Mouse (Mus musculus) right cerebral cortex, postnatal 10 days (tissue): ENCODE measurements around the gene Sbno2.
A peak's percentile ranks its signal among the peaks of the same experiment; 100 is the strongest.

Experiments
- DNase-seq, 2 experiments: peaks; one replicate each; pipeline ENCODE4 v3.0.0; 2021; ENCODE audit warnings: low spot score in 2 of 2

Gene Sbno2

GRCm38 (mm10) chr10:80092690-80093089 lies 12.7 kb downstream of the Sbno2 start:
- DNase-seq, result no peak

DNA sequence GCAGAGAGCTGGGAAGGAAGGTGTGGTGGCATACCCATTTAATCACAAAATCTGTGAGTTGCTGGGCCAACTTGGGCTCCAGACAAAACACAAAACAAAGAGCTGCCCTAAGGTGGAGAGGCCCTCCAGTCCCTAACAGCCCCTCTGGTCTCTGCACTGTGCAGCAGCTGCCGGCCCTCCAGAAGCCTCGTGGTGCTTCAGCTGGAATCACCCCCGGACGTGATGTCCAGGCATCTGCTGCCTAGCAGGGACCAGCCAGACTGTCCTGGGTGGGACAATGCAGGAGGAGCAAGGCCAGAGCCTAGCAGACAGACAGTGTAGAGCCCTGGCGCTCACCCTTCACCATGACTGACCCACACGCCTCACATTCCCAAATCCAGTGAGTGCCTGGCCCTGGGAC lies 13.8 kb downstream of the Sbno2 start:
- DNase-seq, result no peak

DNA sequence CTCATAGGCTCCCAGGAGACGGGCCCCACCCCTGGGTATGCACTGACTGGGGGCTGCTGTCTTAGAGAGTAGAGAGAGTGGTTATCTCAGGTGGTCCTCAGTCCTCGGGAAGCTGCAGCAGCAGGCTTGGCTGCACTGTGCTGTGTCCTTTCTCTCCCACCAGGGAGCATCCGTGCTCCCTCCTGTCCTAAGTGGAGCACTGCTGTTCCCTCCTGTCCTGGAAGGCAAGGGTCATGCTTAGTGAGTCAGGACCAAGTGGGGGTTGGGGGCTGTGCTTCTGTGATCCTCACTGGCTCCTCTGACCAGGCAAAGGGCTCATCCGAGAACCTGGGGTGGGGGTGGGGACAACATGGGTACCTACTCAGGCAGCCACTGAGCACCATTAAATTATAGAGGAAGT lies 16.2 kb downstream of the Sbno2 start:
- no peak for DNase-seq

- DNase-seq, result no peak
Measured at GRCm38 (mm10) chr10:80087483-80087882, 17.9 kb downstream of the Sbno2 start.

DNA sequence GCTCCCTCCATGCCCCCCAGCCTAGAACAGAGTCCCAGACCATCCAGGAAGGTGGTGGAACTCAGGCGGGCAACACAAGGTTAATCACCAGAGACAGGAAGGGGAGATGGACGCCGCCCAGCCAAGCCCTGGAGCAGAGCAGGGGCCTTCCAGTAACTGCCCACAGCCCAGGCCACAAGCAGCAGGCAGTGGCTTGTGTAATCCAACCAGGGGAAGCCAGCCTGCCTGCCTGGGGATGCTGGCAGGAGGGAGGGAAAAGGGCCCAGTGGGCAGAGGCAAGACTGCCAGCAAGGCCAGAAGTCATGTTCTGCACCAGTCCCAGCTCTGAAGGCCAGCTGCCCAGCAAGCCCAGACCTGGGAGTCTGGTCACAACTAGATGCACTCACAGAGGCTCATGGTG lies 18.5 kb downstream of the Sbno2 start:
- DNase-seq, result no peak

DNA sequence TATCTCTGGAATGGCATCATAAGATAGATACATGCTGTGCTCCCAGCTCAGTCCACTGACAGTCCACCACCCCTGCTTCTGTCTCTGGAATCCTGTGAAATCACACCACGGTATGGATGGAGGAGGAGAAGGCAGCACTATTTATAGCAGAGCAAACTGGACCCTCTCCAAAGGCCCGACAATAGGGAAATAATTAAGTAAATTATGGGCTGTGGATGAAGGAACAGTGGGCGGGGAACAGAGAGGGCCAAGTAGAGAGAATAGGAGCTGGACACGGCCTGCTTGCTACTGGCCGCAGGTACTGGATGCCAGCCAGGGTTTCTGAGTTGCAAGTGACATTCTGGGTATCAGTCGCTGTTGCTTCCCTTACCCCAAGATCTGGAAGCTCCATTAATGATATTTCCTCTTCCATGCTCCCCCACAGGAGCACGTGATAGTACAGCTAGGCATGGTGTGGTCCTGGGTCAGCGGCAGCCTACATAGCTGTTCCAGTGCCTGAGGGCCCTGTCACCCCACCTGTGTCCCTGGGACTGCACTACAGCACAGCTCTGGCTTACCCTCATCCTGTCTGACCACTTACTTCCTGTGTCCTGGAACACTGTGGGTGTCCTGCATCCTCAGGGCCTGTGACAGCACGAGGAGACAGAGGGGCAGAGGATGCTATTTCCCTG lies 20.4 kb downstream of the Sbno2 start:
- DNase-seq, result peak; percentile 51 to 59

- DNase-seq, result no peak
Measured at GRCm38 (mm10) chr10:80081075-80081474, 24.3 kb downstream of the Sbno2 start.

DNA sequence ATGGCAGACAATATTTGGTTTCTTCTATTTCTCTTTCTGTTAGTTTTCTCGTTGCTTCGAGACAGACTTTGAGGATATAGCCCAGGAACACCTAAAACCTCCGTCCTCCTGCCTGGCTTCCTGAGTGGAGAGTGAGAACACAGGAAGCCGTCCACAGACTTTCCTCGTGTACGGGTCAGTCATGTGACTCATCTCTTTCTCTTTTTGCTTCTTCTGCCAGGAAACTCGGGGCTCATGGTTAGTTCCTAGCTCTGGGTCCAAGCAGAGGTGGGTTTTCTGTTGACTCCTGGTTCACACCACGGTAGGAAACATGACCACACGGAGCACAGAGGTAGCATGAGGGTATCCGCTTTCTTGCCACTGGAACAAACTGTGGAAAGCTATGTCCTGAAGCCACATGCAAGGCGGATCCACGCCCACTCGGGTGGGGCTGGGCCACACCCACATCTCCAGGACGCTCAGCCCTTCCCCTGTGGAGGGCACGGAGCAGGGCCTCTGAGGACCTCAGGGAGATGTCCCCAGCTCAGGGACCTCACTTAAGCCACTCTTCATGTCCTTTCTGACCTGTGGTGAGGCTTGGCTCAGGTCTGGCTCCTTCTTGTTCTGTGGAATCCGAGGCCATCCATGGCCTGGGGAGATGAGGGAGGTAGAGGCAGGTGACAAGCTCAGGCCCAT lies 24.8 kb downstream of the Sbno2 start:
- DNase-seq, result no peak

DNA sequence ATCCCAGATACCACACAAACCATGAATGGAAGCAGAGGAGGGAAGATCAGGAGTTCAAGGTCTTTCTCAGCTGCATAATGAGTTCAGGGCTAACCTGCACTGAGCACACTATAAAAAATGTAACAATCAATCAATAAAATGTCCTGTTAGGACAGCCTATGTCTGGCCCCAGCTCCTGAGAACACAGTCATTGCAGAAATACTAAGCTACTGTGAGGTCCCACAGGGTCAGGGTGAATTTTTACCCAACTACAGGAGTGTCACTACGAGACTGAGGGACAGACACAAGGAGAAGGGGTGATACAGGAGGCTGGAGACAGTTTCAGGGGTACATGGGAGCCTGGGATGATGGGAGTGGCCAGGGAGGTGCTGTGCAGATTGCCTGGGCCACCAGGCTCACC lies 27.0 kb downstream of the Sbno2 start:
- DNase-seq, result no peak

- DNase-seq, result no peak
Measured at GRCm38 (mm10) chr10:80077312-80077711, 28.1 kb downstream of the Sbno2 start.

- DNase-seq, result no peak
Measured at GRCm38 (mm10) chr10:80076386-80076785, 29.0 kb downstream of the Sbno2 start.

GRCm38 (mm10) chr10:80075924-80076323 lies 29.4 kb downstream of the Sbno2 start:
- DNase-seq, result no peak

DNA sequence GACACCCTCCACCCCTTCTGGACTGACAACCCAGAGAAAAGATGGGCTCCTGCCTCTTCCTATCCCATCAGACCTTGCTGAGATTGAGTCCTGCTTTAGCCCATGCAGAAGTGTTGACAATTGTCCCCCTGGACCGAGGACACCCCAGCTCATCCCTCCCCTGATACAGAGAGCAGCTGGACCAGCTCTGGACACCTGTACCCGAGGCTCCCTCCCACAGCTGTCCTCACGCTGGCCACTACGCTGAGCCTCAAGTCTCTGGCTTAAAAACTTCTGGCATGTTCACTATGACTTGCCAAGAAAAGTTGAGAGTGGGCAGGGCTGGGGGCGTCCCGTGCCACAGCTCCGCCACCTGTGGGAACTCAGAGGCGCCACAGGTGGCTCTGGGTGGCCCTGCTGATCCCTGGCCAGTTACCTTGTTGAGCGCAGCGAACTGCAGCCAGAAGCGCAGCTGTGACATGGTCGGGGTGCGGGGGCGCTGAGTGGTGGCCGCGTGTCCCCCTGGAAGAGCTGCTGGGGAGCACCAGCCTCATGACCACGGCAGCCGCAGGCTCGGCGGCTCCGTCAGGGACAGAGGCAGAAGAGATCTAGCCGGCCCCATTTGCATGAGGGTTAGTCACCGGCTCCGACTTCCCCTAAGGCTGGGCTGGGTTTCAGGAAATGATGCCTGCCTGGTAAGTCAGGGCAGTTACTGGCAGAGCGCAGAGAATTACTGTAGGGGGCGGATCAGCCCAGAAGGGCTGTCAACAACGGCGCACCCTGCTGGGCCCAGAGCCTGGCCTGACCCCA lies 30.4 kb downstream of the Sbno2 start:
- DNase-seq, result peak; percentile 63 to 72

- no peak for DNase-seq
Measured at GRCm38 (mm10) chr10:80072623-80073489, 32.5 kb downstream of the Sbno2 start.

- DNase-seq, result no peak
Measured at GRCm38 (mm10) chr10:80071516-80071900, 33.9 kb downstream of the Sbno2 start.

GRCm38 (mm10) chr10:80070837-80071515 lies 34.4 kb downstream of the Sbno2 start:
- peak; percentile 74 to 79 for DNase-seq

GRCm38 (mm10) chr10:80069948-80070450 lies 35.4 kb downstream of the Sbno2 start:
- no peak for DNase-seq

- no peak for DNase-seq
Measured at GRCm38 (mm10) chr10:80069251-80069650, 36.1 kb downstream of the Sbno2 start.

- no peak for DNase-seq
Measured at GRCm38 (mm10) chr10:80063877-80064650, 41.3 kb downstream of the Sbno2 start.

DNA sequence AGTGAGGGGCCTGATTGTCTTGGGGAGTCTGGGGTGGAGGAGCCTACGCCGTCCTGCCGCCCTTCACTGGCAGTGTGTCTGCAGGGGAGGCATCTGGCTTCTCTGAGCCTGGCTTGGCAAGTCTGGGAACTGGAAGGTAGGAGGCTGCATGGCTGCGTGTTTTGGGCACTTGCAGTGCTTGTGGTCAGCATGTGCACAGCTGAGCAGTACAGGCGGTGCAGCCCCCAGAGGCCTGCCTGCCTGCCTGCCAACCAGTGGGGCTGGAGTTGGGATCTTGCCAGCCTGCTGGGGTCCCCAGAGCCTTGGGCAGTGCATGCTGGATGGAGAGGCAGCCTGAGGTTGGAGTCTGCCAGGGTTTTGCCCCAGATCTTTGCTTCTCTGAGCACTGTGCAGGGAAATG lies 42.3 kb downstream of the Sbno2 start:
- DNase-seq, result peak in 1 of 2 experiments; percentile 64
